Mouse (Mus musculus): ENCODE results near the gene Cdh13. TPM values are rescaled to one million over a fixed set of nuclear protein-coding genes. Genes with fewer than 3 reads are reported as not detected.

Cdh13 gene
- polyA plus RNA-seq, 1 experiment from 2014 or later, result 0.53 TPM

DNA sequence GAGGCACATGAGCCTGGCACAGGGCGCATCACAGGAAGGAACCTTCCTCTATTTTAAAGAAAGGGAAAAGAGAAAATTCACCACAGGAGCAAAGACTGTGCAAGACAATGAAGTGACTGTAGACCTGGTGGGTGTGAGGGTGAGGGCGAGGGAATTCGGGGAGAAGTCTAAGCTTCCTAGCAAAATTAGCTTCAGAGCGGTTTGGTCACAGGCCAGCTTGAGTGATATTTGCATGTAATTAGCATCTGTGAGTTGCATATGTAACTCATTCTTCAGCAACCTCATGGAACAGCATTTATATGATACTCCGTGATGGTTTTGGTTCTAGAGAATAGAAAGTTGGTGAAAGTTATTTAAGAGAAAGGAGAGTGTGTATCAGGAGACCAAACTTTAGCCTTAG, 73.5 kb downstream of the Cdh13 start:
- Histone ChIP-seq H3K27ac (ENCODE audit: low read depth) (no peak overlapping the region), H3K9ac (replicated peaks) (no peak overlapping the region), H3K9me3 (ENCODE audit: low read length) (no peaks in the 10 kb centered on the region), H3K36me3 (replicated peaks; ENCODE audit: insufficient read depth, low read length) (no peaks in the 10 kb centered on the region), H3K27me3 (ENCODE audit: insufficient read depth, low read length) (no peaks in the 10 kb centered on the region), H3K4me1 (ENCODE audit: insufficient read depth) (no peaks in the 10 kb centered on the region), H3K4me2 (ENCODE audit: low read depth, low read length) (no peak overlapping the region), H3K4me3 (ENCODE audit: low read depth, low read length) (no peak overlapping the region)
- WGBS (ENCODE audit: insufficient replicate concordance), result 85% methylated on average over 5 of the region's 5 CpGs
- DNase-seq, result no peak
- no peak for TF ChIP-seq EP300 (IDR thresholded peaks at IDR 0.05; ENCODE audit: low read depth)
- no peak for TF ChIP-seq CTCF (IDR thresholded peaks at IDR 0.05; ENCODE audit: low read depth)
- no peak for ATAC-seq

DNA sequence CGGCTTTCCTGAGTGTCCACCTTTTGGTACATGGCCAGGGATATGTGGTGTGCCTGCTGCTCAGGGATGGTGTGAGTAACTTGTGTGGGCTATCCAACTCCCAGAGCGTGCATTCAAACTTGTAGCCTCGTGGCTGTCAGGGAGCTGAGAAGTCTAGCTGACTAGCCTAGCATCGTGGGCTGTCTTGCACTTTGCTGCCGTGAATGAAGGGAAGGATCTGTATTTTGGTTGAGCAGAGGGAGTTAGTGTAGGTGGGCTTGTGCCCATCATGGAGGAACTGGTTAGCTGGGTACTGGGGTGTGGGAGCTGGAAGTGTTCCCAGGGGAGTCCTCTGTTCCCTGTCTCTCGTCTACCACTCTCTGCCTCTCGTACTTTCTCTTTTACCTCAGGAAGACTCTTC, 74.1 kb downstream of the Cdh13 start:
- TF ChIP-seq EP300 (IDR thresholded peaks at IDR 0.05; ENCODE audit: low read depth), result no peak
- no peak for TF ChIP-seq CTCF (IDR thresholded peaks at IDR 0.05; ENCODE audit: low read depth)
- ATAC-seq (no peak), DNase-seq (no peak)
- Histone ChIP-seq H3K27ac (ENCODE audit: low read depth) (no peak overlapping the region), H3K4me1 (ENCODE audit: insufficient read depth) (no peaks in the 10 kb centered on the region), H3K27me3 (ENCODE audit: insufficient read depth, low read length) (no peaks in the 10 kb centered on the region), H3K4me2 (ENCODE audit: low read depth, low read length) (no peak overlapping the region), H3K36me3 (replicated peaks; ENCODE audit: insufficient read depth, low read length) (no peaks in the 10 kb centered on the region), H3K4me3 (ENCODE audit: low read depth, low read length) (no peak overlapping the region), H3K9me3 (ENCODE audit: low read length) (no peaks in the 10 kb centered on the region), H3K9ac (replicated peaks) (no peak overlapping the region)
- 80% methylated on average over 7 of the region's 7 CpGs for WGBS (ENCODE audit: insufficient replicate concordance)

DNA sequence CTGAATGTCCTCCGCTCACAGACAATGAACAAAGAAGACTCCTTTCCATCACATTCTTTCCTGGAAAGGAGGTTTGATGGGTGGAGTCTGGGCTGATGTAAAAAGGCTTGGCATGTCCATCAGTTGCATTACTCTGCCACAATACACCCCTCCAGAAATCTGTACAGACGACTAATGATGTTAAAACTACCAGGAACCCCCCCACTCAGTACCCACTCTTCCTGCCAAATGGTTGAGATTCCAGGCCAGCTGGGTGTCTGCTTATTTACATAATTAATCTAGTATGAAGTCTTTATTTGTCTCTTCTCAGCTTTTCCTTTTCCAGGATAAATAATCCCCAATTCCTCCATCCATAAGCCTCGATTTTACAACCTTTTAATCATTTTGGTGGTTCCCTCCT, 80.2 kb downstream of the Cdh13 start:
- Histone ChIP-seq H3K9me3 (ENCODE audit: low read length) (no peaks in the 10 kb centered on the region), H3K36me3 (replicated peaks; ENCODE audit: insufficient read depth, low read length) (no peaks in the 10 kb centered on the region), H3K9ac (replicated peaks) (no peak overlapping the region), H3K4me2 (ENCODE audit: low read depth, low read length) (no peak overlapping the region), H3K4me1 (ENCODE audit: insufficient read depth) (no peaks in the 10 kb centered on the region), H3K27ac (ENCODE audit: low read depth) (no peak overlapping the region), H3K4me3 (ENCODE audit: low read depth, low read length) (no peak overlapping the region), H3K27me3 (ENCODE audit: insufficient read depth, low read length) (no peaks in the 10 kb centered on the region)
- TF ChIP-seq CTCF (IDR thresholded peaks at IDR 0.05; ENCODE audit: low read depth), result no peak
- no peak for TF ChIP-seq EP300 (IDR thresholded peaks at IDR 0.05; ENCODE audit: low read depth)
- ATAC-seq (no peak), DNase-seq (no peak)
- WGBS (ENCODE audit: insufficient replicate concordance), result 71% methylated on average over 3 of the region's 3 CpGs

DNA sequence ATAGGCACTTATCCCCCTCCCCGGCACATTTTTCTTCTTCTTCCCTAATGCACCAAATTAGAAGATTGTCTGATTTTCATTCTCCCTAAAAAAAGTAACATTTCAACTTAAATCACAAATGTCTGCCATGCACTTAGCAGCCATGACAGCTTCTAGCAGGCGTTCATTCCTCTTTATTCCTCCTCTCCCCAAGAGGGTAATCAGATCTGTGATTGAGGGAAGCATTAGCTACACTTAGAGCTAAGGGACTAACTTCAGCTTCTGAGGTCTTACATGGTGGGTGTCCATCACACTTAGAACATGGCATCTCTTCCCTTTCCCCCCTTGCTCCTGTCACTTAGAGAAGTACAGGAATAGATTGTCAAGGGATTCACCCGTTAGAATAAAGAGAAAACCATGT, 89.6 kb downstream of the Cdh13 start:
- Histone ChIP-seq H3K9ac (replicated peaks) (no peak overlapping the region), H3K27me3 (ENCODE audit: insufficient read depth, low read length) (no peaks in the 10 kb centered on the region), H3K36me3 (replicated peaks; ENCODE audit: insufficient read depth, low read length) (no peaks in the 10 kb centered on the region), H3K4me2 (ENCODE audit: low read depth, low read length) (no peak overlapping the region), H3K9me3 (ENCODE audit: low read length) (no peaks in the 10 kb centered on the region), H3K4me1 (ENCODE audit: insufficient read depth) (no peaks in the 10 kb centered on the region), H3K27ac (ENCODE audit: low read depth) (no peak overlapping the region), H3K4me3 (ENCODE audit: low read depth, low read length) (no peak overlapping the region)
- no peak for DNase-seq
- no peak for ATAC-seq
- TF ChIP-seq CTCF (IDR thresholded peaks at IDR 0.05; ENCODE audit: low read depth), result no peak
- TF ChIP-seq EP300 (IDR thresholded peaks at IDR 0.05; ENCODE audit: low read depth), result no peak
- WGBS (ENCODE audit: insufficient replicate concordance), result 70% methylated on average over 3 of the region's 3 CpGs

DNA sequence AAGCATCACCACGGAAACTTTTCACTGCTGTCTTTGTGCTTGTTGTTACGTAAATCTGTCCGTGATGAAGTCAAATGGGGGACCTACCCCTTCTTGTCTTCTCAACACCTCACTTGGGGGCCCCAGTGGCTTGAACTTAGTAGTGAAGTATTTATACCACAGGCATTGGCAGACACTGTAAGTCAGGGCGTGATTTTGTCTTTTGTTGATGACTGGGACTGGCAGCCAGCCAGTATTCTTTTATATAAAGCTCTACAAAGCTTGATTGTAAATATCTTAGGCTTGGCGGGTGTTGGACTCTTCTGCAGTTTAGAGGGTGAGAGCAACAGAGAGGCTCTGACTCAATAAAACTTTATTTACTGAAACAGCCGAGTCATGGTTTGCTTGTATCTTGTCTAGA, 91.2 kb downstream of the Cdh13 start:
- H3K9ac ChIP-seq (replicated peaks), result no peak overlapping the region
- no peak overlapping the region for H3K27ac ChIP-seq (ENCODE audit: low read depth)
- no peaks in the 10 kb centered on the region for H3K27me3 ChIP-seq (ENCODE audit: insufficient read depth, low read length)
- 71% methylated on average over 6 of the region's 6 CpGs for WGBS (ENCODE audit: insufficient replicate concordance)
- DNase-seq (no peak), ATAC-seq (no peak)
- H3K4me3 ChIP-seq (ENCODE audit: low read depth, low read length), result no peak overlapping the region
- no peaks in the 10 kb centered on the region for H3K36me3 ChIP-seq (replicated peaks; ENCODE audit: insufficient read depth, low read length)
- H3K9me3 ChIP-seq (ENCODE audit: low read length), result no peaks in the 10 kb centered on the region
- H3K4me1 ChIP-seq (ENCODE audit: insufficient read depth), result no peaks in the 10 kb centered on the region
- no peak overlapping the region for H3K4me2 ChIP-seq (ENCODE audit: low read depth, low read length)
- TF ChIP-seq CTCF (IDR thresholded peaks at IDR 0.05; ENCODE audit: low read depth) (no peak), EP300 (IDR thresholded peaks at IDR 0.05; ENCODE audit: low read depth) (no peak)

DNA sequence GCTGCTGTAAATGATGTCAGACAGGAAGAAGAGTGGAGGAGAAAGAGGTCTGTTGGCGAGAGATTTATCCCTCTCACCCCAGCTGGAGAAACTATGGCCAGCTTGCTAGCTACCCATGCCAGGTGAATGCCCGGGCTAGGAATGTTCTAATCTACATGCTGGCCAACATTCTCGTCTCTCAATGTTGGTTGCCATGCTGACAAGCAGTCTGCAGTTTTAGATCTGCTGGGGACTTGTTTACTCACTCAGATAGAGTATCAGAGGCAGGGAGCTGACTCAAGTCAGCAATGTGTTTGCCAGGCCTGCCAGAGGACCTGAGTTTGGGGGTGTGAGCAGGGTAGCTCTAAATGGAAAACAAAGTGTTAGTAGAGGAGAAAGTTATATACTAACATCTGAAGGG, 93.3 kb downstream of the Cdh13 start:
- no peaks in the 10 kb centered on the region for H3K27me3 ChIP-seq (ENCODE audit: insufficient read depth, low read length)
- H3K4me2 ChIP-seq (ENCODE audit: low read depth, low read length), result no peak overlapping the region
- no peaks in the 10 kb centered on the region for H3K9me3 ChIP-seq (ENCODE audit: low read length)
- ATAC-seq (no peak), DNase-seq (no peak)
- no peak overlapping the region for H3K4me3 ChIP-seq (ENCODE audit: low read depth, low read length)
- no peak overlapping the region for H3K9ac ChIP-seq (replicated peaks)
- H3K36me3 ChIP-seq (replicated peaks; ENCODE audit: insufficient read depth, low read length), result no peaks in the 10 kb centered on the region
- no peak overlapping the region for H3K27ac ChIP-seq (ENCODE audit: low read depth)
- H3K4me1 ChIP-seq (ENCODE audit: insufficient read depth), result no peaks in the 10 kb centered on the region
- no peak for TF ChIP-seq EP300 (IDR thresholded peaks at IDR 0.05; ENCODE audit: low read depth)
- no peak for TF ChIP-seq CTCF (IDR thresholded peaks at IDR 0.05; ENCODE audit: low read depth)
- WGBS (ENCODE audit: insufficient replicate concordance), result 27% methylated on average over 3 of the region's 3 CpGs

DNA sequence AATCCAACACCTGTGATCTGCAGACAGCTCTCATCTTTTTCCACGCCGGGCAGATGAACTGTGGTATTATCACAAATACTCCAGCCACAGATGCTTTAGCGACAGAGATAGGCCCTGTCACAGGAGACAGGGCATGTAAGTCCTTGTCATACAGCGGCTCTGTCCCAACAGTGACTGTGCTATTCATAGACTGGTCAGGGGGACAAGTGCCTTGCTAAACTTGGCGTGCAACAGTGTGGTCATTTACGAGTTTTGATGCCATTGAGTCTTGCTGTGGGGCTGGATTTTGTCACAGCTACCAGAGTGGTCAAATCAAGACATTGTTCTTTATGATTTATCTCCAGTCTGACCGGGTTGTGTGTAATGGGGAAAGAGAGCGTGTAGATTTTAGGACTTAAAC, 95.5 kb downstream of the Cdh13 start:
- no peaks in the 10 kb centered on the region for H3K4me1 ChIP-seq (ENCODE audit: insufficient read depth)
- no peak overlapping the region for H3K9ac ChIP-seq (replicated peaks)
- WGBS (ENCODE audit: insufficient replicate concordance), result 77% methylated on average over 8 of the region's 8 CpGs
- ATAC-seq (no peak), DNase-seq (no peak)
- TF ChIP-seq EP300 (IDR thresholded peaks at IDR 0.05; ENCODE audit: low read depth) (no peak), CTCF (IDR thresholded peaks at IDR 0.05; ENCODE audit: low read depth) (no peak)
- no peak overlapping the region for H3K4me3 ChIP-seq (ENCODE audit: low read depth, low read length)
- no peaks in the 10 kb centered on the region for H3K27me3 ChIP-seq (ENCODE audit: insufficient read depth, low read length)
- no peak overlapping the region for H3K4me2 ChIP-seq (ENCODE audit: low read depth, low read length)
- H3K36me3 ChIP-seq (replicated peaks; ENCODE audit: insufficient read depth, low read length), result no peaks in the 10 kb centered on the region
- H3K27ac ChIP-seq (ENCODE audit: low read depth), result no peak overlapping the region
- H3K9me3 ChIP-seq (ENCODE audit: low read length), result no peaks in the 10 kb centered on the region

All from liver, postnatal 0 days (tissue).